24 mouse cellular contexts compared by ENCODE assay signal in the genomic region with DNA sequence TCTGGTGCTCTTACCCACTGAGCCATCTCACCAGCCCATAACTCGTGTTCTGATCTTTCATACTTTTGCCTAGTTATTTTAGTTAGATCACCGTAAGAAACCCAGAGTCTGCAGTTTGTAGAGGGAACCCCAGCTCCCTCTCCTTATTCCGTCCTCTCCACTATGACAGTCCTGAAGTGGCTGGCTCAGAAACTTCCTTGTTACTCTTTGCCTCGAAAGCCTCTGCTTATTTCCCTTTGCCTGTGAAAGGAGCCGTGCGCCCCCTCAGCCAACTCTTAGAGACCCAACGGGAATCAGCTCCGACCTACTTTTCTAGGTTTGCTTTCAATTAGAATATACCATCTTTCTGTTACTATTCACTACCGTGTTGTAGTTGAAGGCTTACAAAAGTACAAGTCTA.
DNase-seq lines count a peak whose midpoint lies in the region; ATAC-seq and TF ChIP-seq lines count a peak whose summit lies in the region.
"Had no signal": no experiment of that assay in that cellular context is flagged by ENCODE, and none has a peak within 500 bp of the region (broad histone marks: within the 10 kb centered on the region; RNA-seq: fewer than 3 reads in every experiment).

No protein-coding gene starts in this region.

- no peaks in the 10 kb centered on the region for H3K4me1 ChIP-seq in heart, embryonic 10.5 days
- H3K4me1 ChIP-seq in hindbrain, embryonic 15.5 days (replicated peaks) = peaks cover 52% of the 10 kb centered on the region
- no peaks in the 10 kb centered on the region for H3K4me1 ChIP-seq in hindbrain, embryonic 11.5 days (replicated peaks; ENCODE audit: control insufficient read depth, insufficient read depth, low read length)
- no peaks in the 10 kb centered on the region for H3K4me1 ChIP-seq in midbrain, embryonic 11.5 days (ENCODE audit: control insufficient read depth, insufficient read depth, low read length)
- peaks cover 27% of the 10 kb centered on the region for H3K4me1 ChIP-seq in midbrain, embryonic 16.5 days (ENCODE audit: control insufficient read depth, insufficient read depth, low read length)
- H3K4me1 ChIP-seq: embryonic facial prominence, embryonic 15.5 days had no signal

- 84% methylated on average over 9 of the region's 9 CpGs for WGBS in heart, embryonic 10.5 days
- WGBS in hindbrain, embryonic 15.5 days = 85% methylated on average over 9 of the region's 9 CpGs
- WGBS in hindbrain, embryonic 11.5 days = 92% methylated on average over 9 of the region's 9 CpGs
- 90% methylated on average over 9 of the region's 9 CpGs for whole genome bisulfite sequencing in midbrain, embryonic 11.5 days
- WGBS in midbrain, embryonic 16.5 days = 81% methylated on average over 9 of the region's 9 CpGs

- H3K36me3 ChIP-seq in heart, embryonic 10.5 days = no peaks in the 10 kb centered on the region
- no peaks in the 10 kb centered on the region for H3K36me3 ChIP-seq in hindbrain, embryonic 15.5 days
- H3K36me3 ChIP-seq in hindbrain, embryonic 11.5 days (ENCODE audit: control insufficient read depth, insufficient read depth, low read length) = no peaks in the 10 kb centered on the region
- no peaks in the 10 kb centered on the region for H3K36me3 ChIP-seq in midbrain, embryonic 11.5 days (ENCODE audit: control insufficient read depth, insufficient read depth, low read length)
- H3K36me3 ChIP-seq in midbrain, embryonic 16.5 days (ENCODE audit: control insufficient read depth, insufficient read depth, low read length) = no peaks in the 10 kb centered on the region
- H3K36me3 ChIP-seq: embryonic facial prominence, embryonic 13.5 days; embryonic facial prominence, embryonic 15.5 days; forebrain, embryonic 10.5 days; forebrain, embryonic 12.5 days had no signal

- no peak overlapping the region for H3K9ac ChIP-seq in hindbrain, embryonic 15.5 days
- no peak overlapping the region for H3K9ac ChIP-seq in hindbrain, embryonic 11.5 days (ENCODE audit: low read depth, low read length)
- H3K9ac ChIP-seq in midbrain, embryonic 11.5 days (ENCODE audit: low read length) = no peak overlapping the region
- no peak overlapping the region for H3K9ac ChIP-seq in midbrain, embryonic 16.5 days (ENCODE audit: low read depth, low read length)
- H3K9ac ChIP-seq: embryonic facial prominence, embryonic 13.5 days; embryonic facial prominence, embryonic 15.5 days; forebrain, embryonic 12.5 days had no signal

- peak; percentile 52 for DNase-seq in heart, embryonic 10.5 days (ENCODE audit: low spot score)
- DNase-seq in heart, adult 18-20 months = no peak
- DNase-seq in hindbrain, embryonic 11.5 days (ENCODE audit: low spot score) = no peak
- no peak for DNase-seq in layer of hippocampus, adult 2 months (ENCODE audit: low spot score in 2 of 2)
- DNase-seq in layer of hippocampus, postnatal 10 days (ENCODE audit: low spot score in 2 of 2) = no peak
- peak; percentile 44 for DNase-seq in midbrain, embryonic 11.5 days (ENCODE audit: low spot score, missing footprints)
- DNase-seq: adrenal gland, adult 2 months; adrenal gland, postnatal 10 days; adrenal gland, postnatal 25 days; cerebellum, adult 11 months; cerebellum, adult 18-20 months; cerebellum, adult 8-10 months; cerebellum, adult 9-11 months; cerebellum, postnatal 14 days; cerebellum, postnatal 36 days; embryo, embryonic 11 days had no signal

- H3K27ac ChIP-seq in heart, embryonic 10.5 days = no peak overlapping the region
- 0 out of 2 replicates have a peak overlapping the region, but pooled peaks have one; percentile 5 for H3K27ac ChIP-seq in hindbrain, embryonic 15.5 days (replicated peaks)
- H3K27ac ChIP-seq in hindbrain, embryonic 11.5 days (ENCODE audit: low read depth, low read length) = no peak overlapping the region
- H3K27ac ChIP-seq in layer of hippocampus, adult 2 months = peak overlapping the region; percentile 14; the same call in 1 of the 2 replicates
- no peak overlapping the region for H3K27ac ChIP-seq in midbrain, embryonic 11.5 days (ENCODE audit: low read depth, low read length)
- no peak overlapping the region for H3K27ac ChIP-seq in midbrain, embryonic 16.5 days (ENCODE audit: low read length)
- H3K27ac ChIP-seq: embryonic facial prominence, embryonic 13.5 days; embryonic facial prominence, embryonic 15.5 days; forebrain, embryonic 10.5 days; forebrain, embryonic 12.5 days had no signal

- no peaks in the 10 kb centered on the region for H3K27me3 ChIP-seq in heart, embryonic 10.5 days (ENCODE audit: insufficient read depth, poor library complexity, severe bottlenecking)
- no peaks in the 10 kb centered on the region for H3K27me3 ChIP-seq in hindbrain, embryonic 15.5 days
- H3K27me3 ChIP-seq in hindbrain, embryonic 11.5 days (ENCODE audit: control insufficient read depth, insufficient read depth, low read length) = no peaks in the 10 kb centered on the region
- H3K27me3 ChIP-seq in midbrain, embryonic 11.5 days (ENCODE audit: control insufficient read depth, insufficient read depth, low read length) = no peaks in the 10 kb centered on the region
- H3K27me3 ChIP-seq in midbrain, embryonic 16.5 days (ENCODE audit: control insufficient read depth, insufficient read depth, low read depth, low read length) = no peaks in the 10 kb centered on the region
- H3K27me3 ChIP-seq: embryonic facial prominence, embryonic 13.5 days; embryonic facial prominence, embryonic 15.5 days; forebrain, embryonic 12.5 days had no signal

- no peaks in the 10 kb centered on the region for H3K9me3 ChIP-seq in heart, embryonic 10.5 days
- no peaks in the 10 kb centered on the region for H3K9me3 ChIP-seq in hindbrain, embryonic 15.5 days
- no peaks in the 10 kb centered on the region for H3K9me3 ChIP-seq in hindbrain, embryonic 11.5 days (ENCODE audit: control insufficient read depth, low read length)
- H3K9me3 ChIP-seq in midbrain, embryonic 11.5 days (ENCODE audit: control insufficient read depth, low read length) = no peaks in the 10 kb centered on the region
- H3K9me3 ChIP-seq in midbrain, embryonic 16.5 days (replicated peaks; ENCODE audit: control insufficient read depth, low read length, poor library complexity, severe bottlenecking) = no peaks in the 10 kb centered on the region
- H3K9me3 ChIP-seq: embryonic facial prominence, embryonic 13.5 days; embryonic facial prominence, embryonic 15.5 days; forebrain, embryonic 10.5 days; forebrain, embryonic 12.5 days had no signal

- no peak overlapping the region for H3K4me2 ChIP-seq in hindbrain, embryonic 15.5 days
- H3K4me2 ChIP-seq in hindbrain, embryonic 11.5 days (replicated peaks; ENCODE audit: low read depth, low read length) = no peak overlapping the region
- no peak overlapping the region for H3K4me2 ChIP-seq in midbrain, embryonic 11.5 days
- H3K4me2 ChIP-seq in midbrain, embryonic 16.5 days (ENCODE audit: low read length) = no peak overlapping the region
- H3K4me2 ChIP-seq: embryonic facial prominence, embryonic 13.5 days; embryonic facial prominence, embryonic 15.5 days; forebrain, embryonic 12.5 days had no signal

- no peak; the same call in 1 of the 2 replicates for ATAC-seq in hindbrain, embryonic 15.5 days (ENCODE audit: low FRiP score, low read depth)
- ATAC-seq in hindbrain, embryonic 11.5 days (ENCODE audit: low FRiP score) = no peak
- no peak for ATAC-seq in midbrain, embryonic 11.5 days (ENCODE audit: low FRiP score)
- no peak for ATAC-seq in midbrain, embryonic 16.5 days
- ATAC-seq: forebrain, embryonic 14.5 days had no signal

- H3K4me3 ChIP-seq in heart, embryonic 10.5 days = no peak overlapping the region
- H3K4me3 ChIP-seq in hindbrain, embryonic 15.5 days = no peak overlapping the region
- no peak overlapping the region for H3K4me3 ChIP-seq in hindbrain, embryonic 11.5 days (ENCODE audit: low read depth, low read length)
- H3K4me3 ChIP-seq in layer of hippocampus, adult 2 months = no peak overlapping the region
- H3K4me3 ChIP-seq in midbrain, embryonic 11.5 days (ENCODE audit: low read depth, low read length) = no peak overlapping the region
- H3K4me3 ChIP-seq in midbrain, embryonic 16.5 days (ENCODE audit: low read depth, low read length) = no peak overlapping the region
- H3K4me3 ChIP-seq: embryonic facial prominence, embryonic 13.5 days; embryonic facial prominence, embryonic 15.5 days; erythroblast, embryonic 14.5 days; forebrain, embryonic 10.5 days; forebrain, embryonic 12.5 days had no signal

- TF ChIP-seq CTCF in layer of hippocampus, adult 2 months (conservative IDR thresholded peaks at IDR 0.05) = no peak

Comparison
In these comparisons a context has a peak if more than half of its experiments do, and no peak if none do; other contexts are left out.
1. DNase-seq: peak in heart, embryonic 10.5 days (single experiment) and midbrain, embryonic 11.5 days (single experiment); none in heart, adult 18-20 months (0 of 2), hindbrain, embryonic 11.5 days (single experiment), layer of hippocampus, adult 2 months (0 of 2) and layer of hippocampus, postnatal 10 days (0 of 2).
2. H3K27ac ChIP-seq: peak in hindbrain, embryonic 15.5 days (single experiment) and layer of hippocampus, adult 2 months (single experiment); none in heart, embryonic 10.5 days (single experiment), hindbrain, embryonic 11.5 days (single experiment), midbrain, embryonic 11.5 days (single experiment) and midbrain, embryonic 16.5 days (single experiment).